Mouse (Mus musculus): Measurements from ENCODE around the gene Tmem262. TPM values are rescaled to one million over a fixed set of nuclear protein-coding genes. Genes with fewer than 3 reads are reported as not detected.

Gene Tmem262
- total and polyA plus RNA-seq, 3 experiments = 0.18 TPM; not detected in 2

GRCm38 (mm10) chr19:6057313-6058096 is 22.3 kb upstream of the Tmem262 start, which contains the start of the genes Mrpl49 and Fau (continued):
- TF ChIP-seq ETS1 (IDR thresholded peaks at IDR 0.05; ENCODE audit: low read depth, low read length) = no peak
- TF ChIP-seq ELF1 (IDR thresholded peaks at IDR 0.05; ENCODE audit: low read depth, low read length) = peak; percentile 84
- peak; percentile 29; the same call in 1 of the 2 replicates for TF ChIP-seq MAX (IDR thresholded peaks at IDR 0.05; ENCODE audit: low read length)
- no peak for TF ChIP-seq SMC3 (IDR thresholded peaks at IDR 0.05; ENCODE audit: low read depth, low read length)
- TF ChIP-seq USF1 (IDR thresholded peaks at IDR 0.05; ENCODE audit: low read depth, low read length) = no peak
- TF ChIP-seq EP300 (IDR thresholded peaks at IDR 0.05; ENCODE audit: low read depth in 1 of 2, low read length in 2 of 2) = no peak
- no peak for TF ChIP-seq MAZ (IDR thresholded peaks at IDR 0.05; ENCODE audit: low read depth, low read length)
- no peak for TF ChIP-seq CHD1 (IDR thresholded peaks at IDR 0.05; ENCODE audit: low read depth, low read length)
- TF ChIP-seq GABPA (IDR thresholded peaks at IDR 0.05; ENCODE audit: low read depth, low read length) = no peak
- no peak for TF ChIP-seq RAD21 (IDR thresholded peaks at IDR 0.05; ENCODE audit: low read depth, low read length)
- TF ChIP-seq POLR2AphosphoS5 (IDR thresholded peaks at IDR 0.05; ENCODE audit: borderline replicate concordance, low read depth, low read length) = peak; percentile 73; the same call in 1 of the 2 replicates
- peak; percentile 87 for TF ChIP-seq TBP (IDR thresholded peaks at IDR 0.05; ENCODE audit: low read depth, low read length)
- peak; percentile 70; the same call in 1 of the 2 replicates for TF ChIP-seq TCF12 (IDR thresholded peaks at IDR 0.05; ENCODE audit: low read depth, low read length)
- TF ChIP-seq HCFC1 (IDR thresholded peaks at IDR 0.05; ENCODE audit: low read depth, low read length) = peak; percentile 95
- TF ChIP-seq NRF1 (IDR thresholded peaks at IDR 0.05; ENCODE audit: insufficient read depth, low read depth, low read length, poor library complexity, severe bottlenecking) = peak; percentile 93
- peak; percentile 97 for TF ChIP-seq NELFE (IDR thresholded peaks at IDR 0.05; ENCODE audit: low read depth, low read length)
- TF ChIP-seq TAL1 (IDR thresholded peaks at IDR 0.05; ENCODE audit: low read length) = no peak
- peak; percentile 58; the same call in 1 of the 2 replicates for TF ChIP-seq MYC (IDR thresholded peaks at IDR 0.05; ENCODE audit: low read depth, low read length)

- Histone ChIP-seq H3K9ac (ENCODE audit: control insufficient read depth, low read depth, low read length, poor library complexity, severe bottlenecking) (peak overlapping the region; percentile 95), H3K9me3 (replicated peaks; ENCODE audit: insufficient read depth, low read length) (no peaks in the 10 kb centered on the region), H3K36me3 (ENCODE audit: control insufficient read depth in 1 of 2, insufficient read depth in 2 of 2, low read length in 2 of 2) (peaks cover 4 to 23% of the 10 kb centered on the region in 2 experiments; a peak in 3 of 4 replicates), H3K27me3 (ENCODE audit: control insufficient read depth in 1 of 2, insufficient read depth in 2 of 2, low read length in 2 of 2) (no peaks in the 10 kb centered on the region), H3K27ac (ENCODE audit: control insufficient read depth, low read depth, low read length) (peak overlapping the region; percentile 67), H3K79me2 (ENCODE audit: control insufficient read depth, insufficient read depth, low read length, poor library complexity) (peaks cover 49% of the 10 kb centered on the region), H3K4me3 (ENCODE audit: control insufficient read depth in 1 of 2, insufficient read depth in 1 of 2, low read depth in 2 of 2, low read length in 2 of 2) (peak overlapping the region; percentile 81 to 85), H3K4me1 (ENCODE audit: control insufficient read depth in 1 of 2, insufficient read depth in 2 of 2, low read length in 2 of 2) (peaks cover 0 to 16% of the 10 kb centered on the region in 2 experiments; a peak in 1 of 4 replicates)
- TF ChIP-seq CHD2 (IDR thresholded peaks at IDR 0.05; ENCODE audit: low read length) (no peak), USF2 (IDR thresholded peaks at IDR 0.05; ENCODE audit: borderline replicate concordance in 1 of 2, insufficient read depth in 1 of 2, low read depth in 1 of 2, low read length in 2 of 2) (no peak), MAX (IDR thresholded peaks at IDR 0.05; ENCODE audit: low read length) (no peak), SIN3A (IDR thresholded peaks at IDR 0.05; ENCODE audit: low read length) (peak; percentile 2; the same call in 1 of the 2 replicates)
- DNase-seq (ENCODE audit: low read depth, low spot score) = peak; percentile 39
Observed at GRCm38 (mm10) chr19:6058513-6058912, 21.3 kb upstream of the Tmem262 start.

Data from MEL (cell line).